Mouse (Mus musculus): ENCODE data around the gene Phyh. TPM values are rescaled to one million over a fixed set of nuclear protein-coding genes. Genes with fewer than 3 reads are reported as not detected.
"Not testable (repeated sequence)": the region's sequence is repeated elsewhere in the genome, so short reads cannot be mapped to it uniquely, and the experiment has no call there.

Phyh gene
- total RNA-seq, 2 experiments from 2014 or later = 58.8 to 63.2 TPM

- no peak for DNase-seq (ENCODE audit: extremely low spot score in 1 of 2, low spot score in 2 of 2)
- intact Hi-C loops (cut with DNase I) = loop anchor here (10.0 kb wide), 1 partner anchor 154 kb away; the partner anchor contains the start of gene Optn
Observed at GRCm38 (mm10) chr2:4910521-4910920, 8.3 kb upstream of the Phyh start.

GRCm38 (mm10) chr2:4913949-4914348, 4.9 kb upstream of the Phyh start:
- DNase-seq (ENCODE audit: extremely low spot score in 1 of 2, low spot score in 2 of 2) = no peak
- intact Hi-C loops (cut with DNase I) = loop anchor here (10.0 kb wide), 1 partner anchor 151 kb away; the partner anchor contains the start of gene Optn

- intact Hi-C loops (cut with DNase I) = loop anchor here (10.0 kb wide), 1 partner anchor 149 kb away; the partner anchor contains the start of gene Optn
- no peak for DNase-seq (ENCODE audit: extremely low spot score in 1 of 2, low spot score in 2 of 2)
Observed at GRCm38 (mm10) chr2:4916037-4916436, 2.8 kb upstream of the Phyh start.

GRCm38 (mm10) chr2:4917326-4918021, 1.3 kb upstream of the Phyh start:
- peak; percentile 28 to 37 for DNase-seq (ENCODE audit: extremely low spot score in 1 of 2, low spot score in 2 of 2)
- intact Hi-C loops (cut with DNase I) = loop anchor here (10.0 kb wide), 1 partner anchor 147 kb away; the partner anchor contains the start of gene Optn

GRCm38 (mm10) chr2:4921019-4921418, 2.2 kb downstream of the Phyh start:
- no peak for DNase-seq (ENCODE audit: extremely low spot score in 1 of 2, low spot score in 2 of 2)
- intact Hi-C loops (cut with DNase I) = no loop called here

- no peak for DNase-seq (ENCODE audit: extremely low spot score in 1 of 2, low spot score in 2 of 2)
- intact Hi-C loops (cut with DNase I) = no loop called here
Observed at GRCm38 (mm10) chr2:4922476-4923164, 3.8 kb downstream of the Phyh start.

- intact Hi-C loops (cut with DNase I) = no loop called here
Observed at GRCm38 (mm10) chr2:4927391-4927790, 8.6 kb downstream of the Phyh start.

GRCm38 (mm10) chr2:4929230-4929629, 10.4 kb downstream of the Phyh start:
- intact Hi-C loops (cut with DNase I) = no loop called here
- DNase-seq (ENCODE audit: extremely low spot score in 1 of 2, low spot score in 2 of 2) = no peak

More at GRCm38 (mm10) chr2:4927391-4927790, 8.6 kb downstream of the Phyh start:
- no peak for DNase-seq (ENCODE audit: extremely low spot score in 1 of 2, low spot score in 2 of 2)

GRCm38 (mm10) chr2:4934516-4934915, 15.7 kb downstream of the Phyh start:
- no peak for DNase-seq (ENCODE audit: extremely low spot score in 1 of 2, low spot score in 2 of 2)
- intact Hi-C loops (cut with DNase I) = no loop called here

GRCm38 (mm10) chr2:4937931-4938330, 19.1 kb downstream of the Phyh start:
- intact Hi-C loops (cut with DNase I) = no loop called here
- no peak for DNase-seq (ENCODE audit: extremely low spot score in 1 of 2, low spot score in 2 of 2)

- intact Hi-C loops (cut with DNase I) = no loop called here
- no peak for DNase-seq (ENCODE audit: extremely low spot score in 1 of 2, low spot score in 2 of 2)
Observed at GRCm38 (mm10) chr2:4940861-4941260, 22.0 kb downstream of the Phyh start.

GRCm38 (mm10) chr2:4949691-4950090, 30.9 kb downstream of the Phyh start:
- intact Hi-C loops (cut with DNase I); DNase-seq (ENCODE audit: extremely low spot score in 1 of 2, low spot score in 2 of 2): not testable (repeated sequence)

GRCm38 (mm10) chr2:4950986-4951385, 32.2 kb downstream of the Phyh start:
- intact Hi-C loops (cut with DNase I) = no loop called here
- DNase-seq (ENCODE audit: extremely low spot score in 1 of 2, low spot score in 2 of 2) = no peak

- intact Hi-C loops (cut with DNase I) = no loop called here
- DNase-seq (ENCODE audit: extremely low spot score in 1 of 2, low spot score in 2 of 2) = no peak
Observed at GRCm38 (mm10) chr2:4954216-4954760, 35.5 kb downstream of the Phyh start.

GRCm38 (mm10) chr2:4958039-4958438, 39.2 kb downstream of the Phyh start:
- intact Hi-C loops (cut with DNase I) = no loop called here
- no peak for DNase-seq (ENCODE audit: extremely low spot score in 1 of 2, low spot score in 2 of 2)

GRCm38 (mm10) chr2:4967806-4968205, 49.0 kb downstream of the Phyh start:
- DNase-seq (ENCODE audit: extremely low spot score in 1 of 2, low spot score in 2 of 2) = no peak
- intact Hi-C loops (cut with DNase I) = no loop called here

- DNase-seq (ENCODE audit: extremely low spot score in 1 of 2, low spot score in 2 of 2) = no peak
- intact Hi-C loops (cut with DNase I) = no loop called here
Observed at GRCm38 (mm10) chr2:4969083-4969482, 50.3 kb downstream of the Phyh start.

GRCm38 (mm10) chr2:4975807-4976206, 57.0 kb downstream of the Phyh start, which contains the start of gene Ucma:
TSS of gene Ucma (plus strand) at chr2:4976122.
- peak in 1 of 2 experiments; percentile 13 for DNase-seq (ENCODE audit: extremely low spot score in 1 of 2, low spot score in 2 of 2)
- intact Hi-C loops (cut with DNase I) = no loop called here

- intact Hi-C loops (cut with DNase I) = no loop called here
- DNase-seq (ENCODE audit: extremely low spot score in 1 of 2, low spot score in 2 of 2) = peak in 1 of 2 experiments; percentile 24
Observed at GRCm38 (mm10) chr2:4978091-4978490, 59.3 kb downstream of the Phyh start.

- no peak for DNase-seq (ENCODE audit: extremely low spot score in 1 of 2, low spot score in 2 of 2)
- intact Hi-C loops (cut with DNase I) = no loop called here
Observed at GRCm38 (mm10) chr2:4983987-4984386, 65.2 kb downstream of the Phyh start.

Measured in left cerebral cortex, postnatal 10 days (tissue).